Mouse (Mus musculus) MN1 (cell line): ENCODE results near the gene Gmip.

Source experiments
- DNase-seq: peaks from one replicate; pipeline ENCODE4 v3.0.0-alpha.2; 2016; ENCODE audit warnings: low spot score

Gmip gene

DNA sequence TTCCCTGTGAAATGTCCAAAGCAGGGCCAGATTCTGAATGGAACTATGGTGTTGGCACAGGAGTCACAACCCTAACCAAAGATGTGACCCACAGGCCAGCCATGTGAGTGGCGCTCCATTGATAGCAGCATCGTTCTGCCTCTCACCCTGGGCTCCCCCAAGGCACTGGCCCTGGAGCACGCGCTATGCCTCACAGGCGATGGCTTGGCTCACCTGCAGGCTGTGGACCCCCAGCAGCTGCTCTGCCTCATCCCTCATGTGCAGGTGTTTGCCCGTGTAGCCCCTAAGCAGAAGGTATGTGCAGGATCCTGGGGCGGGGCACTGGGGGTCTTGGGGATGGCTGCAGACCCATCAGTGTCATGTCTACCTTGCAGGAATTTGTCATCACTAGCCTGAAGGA is 5.1 kb upstream of the Gmip start:
- no peak for DNase-seq

GRCm38 (mm10) chr8:69804537-69804936 is 3.9 kb upstream of the Gmip start:
- no peak for DNase-seq

DNA sequence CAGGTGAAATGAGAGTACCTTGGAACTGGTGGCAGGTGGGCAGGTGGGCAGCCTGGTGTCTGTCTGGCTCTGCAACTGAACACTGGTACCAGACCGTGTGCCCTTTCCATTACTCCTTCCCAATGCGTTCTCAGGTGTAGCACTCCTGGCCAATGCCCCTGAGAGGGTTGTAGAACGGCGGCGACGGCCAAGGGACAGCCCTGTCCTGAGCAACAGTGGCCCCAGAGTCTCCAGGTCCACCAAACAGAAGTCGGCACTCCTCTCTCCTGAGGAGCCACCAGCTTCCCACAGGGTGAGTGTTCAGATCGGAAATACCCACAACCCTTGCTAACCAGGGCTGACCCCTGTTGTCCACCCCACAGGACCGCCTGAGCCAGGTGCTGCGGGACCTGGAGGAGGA is 3.4 kb upstream of the Gmip start:
- no peak for DNase-seq

GRCm38 (mm10) chr8:69805491-69805890 is 3.0 kb upstream of the Gmip start:
- DNase-seq: no peak

GRCm38 (mm10) chr8:69807236-69807635 is 1.2 kb upstream of the Gmip start:
- DNase-seq: no peak

DNA sequence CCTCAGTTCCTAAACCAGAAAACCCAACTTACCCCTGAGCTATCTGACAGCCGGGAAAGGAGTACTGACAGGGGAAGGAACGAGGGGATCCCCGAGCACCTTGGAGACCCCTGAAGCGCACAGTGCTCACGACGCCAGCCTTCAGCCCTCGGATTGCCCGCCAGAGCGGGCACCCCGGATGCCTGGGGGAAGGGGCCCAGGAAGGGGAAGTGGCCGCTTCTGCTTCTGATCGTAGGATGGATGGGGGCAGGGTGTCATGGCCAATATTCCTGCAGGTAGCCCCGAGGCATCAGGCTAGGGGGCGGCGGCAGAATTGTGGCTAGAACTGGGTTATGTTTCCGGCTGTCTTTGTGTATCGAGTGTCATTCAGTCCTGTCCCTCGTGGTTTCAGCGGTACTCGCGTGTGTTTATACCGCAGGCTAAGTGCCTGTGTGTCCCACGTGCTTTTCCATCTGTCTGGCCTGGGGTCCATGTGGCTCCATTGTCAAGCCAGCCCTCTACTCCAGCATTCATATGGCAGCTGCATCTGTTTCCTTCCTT is 455 bp downstream of the Gmip start:
- DNase-seq: peak; percentile 70

DNA sequence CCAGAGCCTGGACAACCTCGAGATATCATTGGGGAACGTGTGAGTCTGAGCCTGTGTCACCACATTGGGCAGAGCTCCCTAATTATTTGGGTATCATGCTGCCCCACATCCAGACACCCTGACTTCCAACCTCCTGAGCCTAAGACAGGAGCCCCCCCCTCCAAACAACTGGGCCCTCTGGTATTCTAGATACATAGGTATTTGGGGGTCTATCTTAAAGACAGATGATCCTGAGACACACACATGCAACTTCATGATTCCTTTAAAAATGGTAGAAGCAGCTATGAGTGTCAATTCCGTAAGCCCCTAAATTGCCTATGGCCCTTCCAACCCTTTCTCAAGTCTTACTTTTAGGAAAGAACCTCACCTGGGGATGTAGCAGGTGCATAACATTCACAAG is 1.3 kb downstream of the Gmip start:
- no peak for DNase-seq

DNA sequence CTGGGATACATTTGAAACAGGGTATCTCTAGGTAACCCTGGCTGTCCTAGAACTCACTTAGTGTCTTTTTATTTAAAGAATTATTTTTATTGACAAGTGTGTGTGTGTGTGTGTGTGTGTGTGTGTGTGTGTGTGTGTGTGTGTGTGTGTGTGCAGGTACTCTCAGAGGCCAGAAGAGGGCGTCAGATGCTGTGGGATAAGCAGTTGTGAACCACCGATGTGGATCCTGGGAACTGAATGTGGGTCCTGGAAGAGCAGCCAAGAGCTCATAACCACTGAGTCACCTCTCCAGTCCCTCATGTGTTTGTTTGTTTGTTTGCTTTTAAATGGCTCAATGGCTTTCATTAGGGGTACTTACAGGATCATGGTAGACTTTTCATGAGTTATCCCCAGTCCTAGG is 6.4 kb downstream of the Gmip start:
- no peak for DNase-seq

GRCm38 (mm10) chr8:69815396-69815795 is 6.9 kb downstream of the Gmip start:
- no peak for DNase-seq

DNA sequence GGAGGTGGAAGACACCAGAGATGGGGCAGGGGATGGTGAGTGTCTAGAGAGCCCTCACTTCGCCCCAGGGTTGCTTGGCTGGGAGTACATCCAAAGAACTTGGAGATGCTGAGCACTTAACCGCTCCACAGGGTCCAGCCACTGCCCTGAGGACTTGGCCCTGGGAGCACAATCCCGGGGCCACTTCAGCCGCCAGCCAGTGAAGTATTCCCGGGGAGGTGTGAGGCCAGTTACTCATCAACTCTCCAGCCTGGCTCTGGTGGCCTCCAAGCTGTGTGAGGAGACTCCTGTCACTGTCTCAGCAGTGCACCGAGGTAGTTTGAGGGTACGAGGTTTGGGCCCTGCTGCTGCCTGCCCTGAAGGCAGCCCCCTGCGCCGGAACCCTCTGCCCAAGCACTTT is 12.0 kb downstream of the Gmip start:
- DNase-seq: no peak

DNA sequence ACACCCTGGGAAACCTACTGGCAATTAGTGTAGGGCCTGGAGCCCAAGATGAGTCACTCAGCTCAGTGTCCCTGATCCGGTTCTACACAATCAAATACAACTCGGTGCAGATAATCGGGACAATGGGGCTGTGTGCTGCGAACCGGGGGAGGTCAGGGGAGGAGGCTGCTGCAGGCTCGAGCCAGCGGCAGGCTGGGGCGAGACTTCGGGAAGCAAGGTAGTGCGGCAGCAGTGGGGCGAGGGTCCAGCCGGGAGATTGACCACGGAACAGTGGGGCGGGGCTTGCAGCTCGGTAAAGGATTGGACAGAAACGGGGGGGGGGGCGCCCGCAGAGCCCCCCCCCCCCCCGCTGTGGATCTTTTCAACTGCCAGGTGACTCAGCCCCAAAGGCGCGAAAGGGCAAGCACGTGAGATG is 13.5 kb downstream of the Gmip start:
- peak; percentile 74 for DNase-seq

- DNase-seq: peak; percentile 89
Measured at GRCm38 (mm10) chr8:69822386-69823191, 14.1 kb downstream of the Gmip start, which contains the start of gene Lpar2. Lpar2 (plus strand) TSS chr8:69822429.

DNA sequence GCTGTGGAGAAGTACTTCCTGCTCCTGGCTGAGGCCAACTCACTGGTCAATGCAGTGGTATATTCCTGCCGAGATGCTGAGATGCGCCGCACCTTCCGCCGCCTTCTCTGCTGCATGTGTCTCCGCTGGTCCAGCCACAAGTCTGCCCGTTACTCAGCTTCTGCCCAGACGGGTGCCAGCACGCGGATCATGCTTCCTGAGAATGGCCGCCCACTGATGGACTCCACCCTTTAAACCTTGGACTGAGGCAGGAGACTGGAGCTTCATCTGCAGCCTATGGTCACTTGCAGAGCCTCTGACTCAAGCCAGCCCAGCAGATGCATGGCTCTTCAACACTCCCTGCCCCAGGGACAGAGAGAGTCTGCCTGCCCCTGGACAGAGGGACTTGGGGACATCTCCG is 17.9 kb downstream of the Gmip start:
- DNase-seq: no peak

GRCm38 (mm10) chr8:69832298-69832853 is 23.9 kb downstream of the Gmip start, which contains the start of gene Pbx4:
Pbx4 (plus strand) TSS chr8:69832491.
- peak; percentile 97 for DNase-seq

DNA sequence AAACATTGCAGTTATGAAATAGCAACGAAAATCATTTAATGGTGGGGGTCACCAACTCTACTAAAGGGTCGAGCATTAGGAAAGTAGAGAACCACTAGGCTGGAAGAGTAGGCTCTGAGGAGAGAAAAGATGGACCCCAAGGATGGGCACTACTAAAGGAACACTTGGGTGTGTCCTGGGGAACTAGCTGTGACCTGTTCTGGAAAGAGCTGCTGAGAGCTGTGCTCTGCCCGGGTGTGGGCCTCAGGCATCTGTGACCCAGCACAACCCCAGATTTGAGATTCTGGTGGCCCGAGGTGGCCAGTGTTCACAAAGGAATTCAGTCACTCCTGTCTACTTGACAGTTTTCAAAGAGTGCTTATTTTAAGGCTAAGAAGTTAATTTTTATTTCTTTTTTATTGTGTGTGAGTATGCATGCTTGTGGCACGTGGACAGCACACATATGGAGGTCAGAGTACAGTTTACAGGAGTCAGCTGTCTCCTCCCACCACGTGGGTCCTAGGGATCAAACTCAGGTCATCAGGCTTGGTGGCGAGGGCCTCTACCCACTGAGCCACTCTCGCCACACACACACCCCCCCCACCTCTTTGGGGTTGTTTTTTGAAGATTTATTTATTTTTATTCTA is 28.7 kb downstream of the Gmip start:
- DNase-seq: no peak

DNA sequence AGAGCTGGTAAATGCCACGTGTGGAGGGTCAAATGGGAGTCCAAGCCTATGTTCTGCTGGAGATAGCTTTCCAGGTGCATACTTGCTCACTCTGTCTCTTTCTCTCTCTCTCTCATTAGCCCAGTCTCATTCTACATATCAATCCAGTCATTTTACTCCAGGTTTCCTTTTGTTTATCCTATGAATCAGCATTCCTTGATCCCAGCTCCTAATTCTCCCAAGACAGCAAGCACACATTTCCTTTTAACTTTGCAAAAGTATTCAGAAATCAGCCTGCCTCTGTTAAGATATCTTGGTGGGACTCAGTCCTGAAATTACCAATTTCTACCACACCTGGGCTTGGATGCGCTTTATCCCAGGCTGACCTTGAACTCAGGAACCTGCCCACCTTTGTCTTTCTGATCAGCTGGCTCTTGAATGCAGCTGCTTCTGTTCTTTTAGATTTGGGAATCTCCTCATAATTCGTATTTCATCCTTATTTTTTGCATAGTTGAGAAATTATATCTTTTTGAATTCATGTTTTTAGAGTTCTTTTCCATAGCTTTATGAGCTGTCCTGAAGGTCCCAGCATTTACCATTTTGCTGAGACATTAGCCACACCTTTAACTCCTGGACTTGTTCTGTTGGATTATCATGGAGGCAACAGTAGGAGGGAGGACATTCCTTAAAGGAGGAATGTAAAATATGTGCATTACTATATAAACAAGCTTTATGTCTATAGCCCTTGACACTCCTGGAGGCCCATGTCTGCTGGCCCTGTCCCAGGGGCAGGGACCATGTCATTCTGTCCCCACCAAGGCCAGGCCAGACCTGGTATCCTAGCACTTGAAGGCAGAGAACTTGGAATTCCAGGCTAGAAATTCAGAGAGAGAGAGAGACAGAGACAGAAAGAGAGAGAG is 38.9 kb downstream of the Gmip start:
- no peak for DNase-seq

DNA sequence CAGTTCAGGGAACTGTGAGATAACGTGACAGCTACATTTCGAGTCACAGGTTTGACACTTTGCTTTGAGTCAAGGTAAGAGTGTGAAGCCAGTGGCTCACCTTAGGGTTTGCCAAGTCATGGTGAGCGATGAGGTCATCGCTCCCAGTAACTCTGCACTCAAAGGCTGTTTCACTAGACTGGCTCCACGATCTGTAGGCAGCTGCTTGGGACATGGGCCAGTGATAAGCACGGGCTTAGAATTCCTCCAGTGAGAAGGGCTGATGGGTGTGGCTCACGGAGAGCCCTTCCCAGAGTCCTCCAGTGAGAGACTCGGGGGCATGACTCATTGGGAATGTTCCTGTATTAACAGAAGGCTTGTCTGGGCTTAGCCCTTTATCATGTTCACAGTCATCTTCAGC is 40.5 kb downstream of the Gmip start:
- DNase-seq: no peak

DNA sequence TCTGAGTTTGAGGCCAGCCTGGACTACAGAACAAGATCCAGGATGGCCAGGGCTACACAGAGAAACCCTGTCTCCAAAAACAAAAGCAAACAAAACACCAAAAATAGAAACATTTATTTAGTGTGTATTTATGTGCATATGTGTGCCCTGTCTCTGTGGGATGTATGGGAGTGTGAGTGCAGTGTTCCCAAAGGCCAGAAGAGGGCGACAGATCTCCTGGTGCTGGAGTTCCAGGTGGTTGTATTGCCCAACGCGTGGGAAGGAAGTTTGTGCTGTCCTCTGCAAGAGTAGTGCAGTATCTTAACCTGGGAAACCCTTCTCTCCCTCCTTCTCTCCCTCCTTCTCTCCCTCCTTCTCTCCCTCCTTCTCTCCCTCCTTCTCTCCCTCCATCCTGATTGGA is 41.4 kb downstream of the Gmip start:
- no peak for DNase-seq

DNA sequence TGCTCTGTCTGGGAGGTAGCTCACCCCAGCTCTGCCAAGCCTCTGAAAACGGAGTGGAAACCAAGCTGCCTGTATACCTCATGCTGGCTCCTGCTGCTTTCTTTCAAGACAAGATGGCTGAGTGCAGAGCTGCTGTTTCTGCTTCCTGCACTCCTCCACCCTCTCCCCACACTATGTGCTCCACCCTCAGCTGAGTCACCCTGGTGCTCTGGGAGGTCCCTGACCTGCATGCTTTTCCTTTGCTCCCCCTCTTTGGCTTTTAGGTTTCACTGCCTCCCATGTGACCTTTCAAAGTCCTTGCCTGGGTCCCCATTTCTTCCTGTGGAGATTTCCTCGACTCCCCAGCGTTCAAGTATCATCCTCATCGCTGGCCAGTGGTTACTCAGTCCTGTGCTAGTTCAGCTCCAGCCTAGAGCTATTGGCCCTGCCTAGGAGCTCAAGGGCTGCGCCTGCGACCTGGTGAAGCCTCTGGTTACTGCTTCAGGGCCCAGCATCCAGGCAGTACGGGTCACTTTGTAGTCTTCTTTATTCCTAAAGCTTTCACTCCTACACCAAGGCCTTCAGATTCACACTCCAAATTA is 42.5 kb downstream of the Gmip start:
- no peak for DNase-seq

GRCm38 (mm10) chr8:69853869-69854268 is 45.4 kb downstream of the Gmip start:
- no peak for DNase-seq

DNA sequence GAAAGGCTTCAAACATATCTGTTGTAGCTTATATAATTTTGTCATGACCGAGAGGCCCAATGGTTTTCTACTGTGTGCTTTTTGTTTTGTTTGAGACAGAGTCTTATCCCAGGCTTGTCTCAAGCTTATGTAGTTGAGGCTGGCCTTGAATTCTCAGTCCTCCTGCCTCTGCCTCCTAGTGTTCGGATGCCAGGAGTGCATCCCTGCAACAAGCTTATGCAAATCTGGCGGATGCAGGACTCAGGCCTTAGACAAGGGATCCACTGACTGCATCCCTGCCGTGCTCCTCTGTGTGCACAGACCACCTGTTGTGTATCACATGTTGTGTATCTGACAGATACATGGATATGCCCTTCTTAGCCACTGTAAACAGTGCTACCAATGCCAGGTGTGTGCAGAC is 52.3 kb downstream of the Gmip start:
- peak; percentile 21 for DNase-seq

DNA sequence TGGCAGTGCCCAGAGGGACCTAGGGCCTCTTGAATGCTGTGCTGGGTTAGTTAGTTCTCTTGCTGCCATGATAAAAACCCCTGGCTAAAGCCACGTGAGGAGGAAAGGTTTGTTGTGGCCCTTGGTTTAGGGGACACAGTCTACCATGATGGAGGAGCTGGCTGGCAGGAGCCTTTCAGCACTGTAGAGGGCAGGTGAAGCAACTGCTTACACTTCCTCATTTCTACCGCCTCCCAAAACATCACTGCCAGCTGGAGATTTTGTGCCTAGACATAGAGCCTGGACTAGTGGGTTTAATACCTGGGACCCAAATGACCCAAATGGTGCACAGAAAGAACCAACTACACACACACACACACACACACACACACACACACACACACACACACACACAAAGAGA is 52.8 kb downstream of the Gmip start:
- DNase-seq: no peak
